Mouse (Mus musculus) lung, postnatal 0 days (tissue): ENCODE results near the gene Agr2. TPM values are rescaled to one million over a fixed set of nuclear protein-coding genes. Genes with fewer than 3 reads are reported as not detected.

Experiments used
- ATAC-seq: fragments of 200-750 bp; cut with Nextera tagmentation; 2 replicates; pipeline ENCODE4 v1.8.0; 2017; ENCODE audit warnings: moderate library complexity
- DNase-seq: peaks from one replicate; pipeline ENCODE4 v3.0.0-alpha.2; 2016; ENCODE audit warnings: low spot score
- H3K27ac ChIP-seq: fragments of 300-500 bp; sonication (generic); 2 replicates; pipeline ENCODE4 v1.5.1; 2014; ENCODE audit warnings: antibody characterized with exemption, mild to moderate bottlenecking, low read length, mixed read lengths
- H3K27me3 ChIP-seq: fragments of 300-500 bp; sonication (generic); replicated peaks from 2 replicates; pipeline ENCODE4 v1.6.1; 2014; ENCODE audit warnings: low read length, mixed read lengths; ENCODE audit not compliant: insufficient read depth
- H3K36me3 ChIP-seq: fragments of 300-500 bp; sonication (generic); 2 replicates; pipeline ENCODE4 v1.6.1; 2014; ENCODE audit warnings: low read length, mixed read lengths; ENCODE audit not compliant: insufficient read depth
- H3K4me1 ChIP-seq: fragments of 300-500 bp; sonication (generic); 2 replicates; pipeline ENCODE4 v1.6.1; 2014; ENCODE audit warnings: antibody characterized with exemption, low read depth, low read length, mixed read lengths; ENCODE audit not compliant: insufficient read depth
- H3K4me2 ChIP-seq: fragments of 300-500 bp; sonication (generic); replicated peaks from 2 replicates; pipeline ENCODE4 v1.6.1; 2014; ENCODE audit warnings: low read depth, mild to moderate bottlenecking, low read length, moderate library complexity, mixed read lengths
- H3K4me3 ChIP-seq: fragments of 300-500 bp; sonication (generic); 2 replicates; pipeline ENCODE4 v1.5.1; 2014; ENCODE audit warnings: low read depth, low read length
- H3K9ac ChIP-seq: fragments of 300-500 bp; sonication (generic); replicated peaks from 2 replicates; pipeline ENCODE4 v1.6.1; 2014; ENCODE audit warnings: low read depth, mild to moderate bottlenecking
- H3K9me3 ChIP-seq: fragments of 300-500 bp; sonication (generic); 2 replicates; pipeline ENCODE4 v1.6.1; 2016; ENCODE audit warnings: low read length, mixed read lengths
- CTCF ChIP-seq: IDR thresholded peaks from 2 replicates; pipeline ENCODE4 v1.5.1; 2016; ENCODE audit warnings: antibody characterized with exemption, mild to moderate bottlenecking
- EP300 ChIP-seq: IDR thresholded peaks from 2 replicates; pipeline ENCODE4 v1.6.1; 2016; ENCODE audit warnings: antibody characterized with exemption, mild to moderate bottlenecking, control low read depth
- WGBS: fragments of 180-500 bp; shearing (Covaris S2); extraction: QIAGEN DNeasy Blood & Tissue Kit; methylation state at CpG from one replicate; pipeline ENCODE4 v1.1.7; 2014; 5-methylcytosine and 5-hydroxymethylcytosine counted together
- polyA plus RNA-seq: library from polyadenylated mRNA; unstranded; fragments of >200 nt; fragmentation: Nextera tagmentation; extraction: Ambion mirVana; gene quantifications from 2 replicates; pipeline ENCODE4 v1.2.1, GENCODE M21; 2015

Gene Agr2
- polyA plus RNA-seq, 1 experiment from 2014 or later, result 5.8 TPM

- DNase-seq, result no peak
- Histone ChIP-seq H3K36me3 (no peaks in the 10 kb centered on the region), H3K9me3 (no peaks in the 10 kb centered on the region), H3K9ac (no peak overlapping the region), H3K4me3 (no peak overlapping the region), H3K4me2 (no peak overlapping the region), H3K27ac (no peak overlapping the region), H3K27me3 (no peaks in the 10 kb centered on the region), H3K4me1 (no peaks in the 10 kb centered on the region)
- ATAC-seq, result no peak
- no peak for TF ChIP-seq CTCF
- TF ChIP-seq EP300, result no peak
- 50% methylated on average over 6 of the region's 6 CpGs for WGBS
These were observed 15.0 kb upstream of the Agr2 start for GRCm38 (mm10) chr12:35977633-35978246.

- Histone ChIP-seq H3K36me3 (no peaks in the 10 kb centered on the region), H3K9me3 (no peaks in the 10 kb centered on the region), H3K4me1 (no peaks in the 10 kb centered on the region), H3K27me3 (no peaks in the 10 kb centered on the region), H3K4me2 (no peak overlapping the region), H3K9ac (no peak overlapping the region), H3K4me3 (no peak overlapping the region), H3K27ac (no peak overlapping the region)
- DNase-seq (no peak), ATAC-seq (peak; percentile 28; the same call in 1 of the 2 replicates)
- 39% methylated on average over 5 of the region's 5 CpGs for WGBS
- TF ChIP-seq EP300 (no peak), CTCF (no peak)
These were observed 13.1 kb upstream of the Agr2 start for GRCm38 (mm10) chr12:35979625-35980024.

GRCm38 (mm10) chr12:35981732-35982360, 10.9 kb upstream of the Agr2 start:
- TF ChIP-seq CTCF, result no peak
- peak; percentile 74 for TF ChIP-seq EP300
- Histone ChIP-seq H3K4me1 (no peaks in the 10 kb centered on the region), H3K4me2 (no peak overlapping the region), H3K9me3 (no peaks in the 10 kb centered on the region), H3K4me3 (no peak overlapping the region), H3K27ac (no peak overlapping the region), H3K9ac (no peak overlapping the region), H3K27me3 (no peaks in the 10 kb centered on the region), H3K36me3 (no peaks in the 10 kb centered on the region)
- ATAC-seq (peak; percentile 94), DNase-seq (peak; percentile 74)
- 19% methylated on average over 6 of the region's 6 CpGs for WGBS

GRCm38 (mm10) chr12:35983472-35983871, 9.2 kb upstream of the Agr2 start:
- DNase-seq (peak; percentile 27), ATAC-seq (no peak)
- no peak overlapping the region for H3K4me2 ChIP-seq
- no peaks in the 10 kb centered on the region for H3K36me3 ChIP-seq
- H3K4me3 ChIP-seq, result no peak overlapping the region
- H3K27ac ChIP-seq, result no peak overlapping the region
- H3K27me3 ChIP-seq, result no peaks in the 10 kb centered on the region
- WGBS, result 88% methylated on average over 9 of the region's 9 CpGs
- TF ChIP-seq CTCF (no peak), EP300 (no peak)
- no peaks in the 10 kb centered on the region for H3K4me1 ChIP-seq
- H3K9ac ChIP-seq, result no peak overlapping the region
- H3K9me3 ChIP-seq, result no peaks in the 10 kb centered on the region

- no peak overlapping the region for H3K27ac ChIP-seq
- no peak overlapping the region for H3K4me3 ChIP-seq
- no peak overlapping the region for H3K9ac ChIP-seq
- TF ChIP-seq CTCF (no peak), EP300 (no peak)
- no peaks in the 10 kb centered on the region for H3K36me3 ChIP-seq
- 86% methylated on average over 5 of the region's 5 CpGs for WGBS
- ATAC-seq, result no peak
- H3K9me3 ChIP-seq, result no peaks in the 10 kb centered on the region
- no peaks in the 10 kb centered on the region for H3K4me1 ChIP-seq
- no peak for DNase-seq
- no peak overlapping the region for H3K4me2 ChIP-seq
- no peaks in the 10 kb centered on the region for H3K27me3 ChIP-seq
These were observed 8.0 kb upstream of the Agr2 start for GRCm38 (mm10) chr12:35984743-35985142.

GRCm38 (mm10) chr12:35993583-35993982, 876 bp downstream of the Agr2 start:
- no peak overlapping the region for H3K27ac ChIP-seq
- no peaks in the 10 kb centered on the region for H3K36me3 ChIP-seq
- no peak overlapping the region for H3K4me2 ChIP-seq
- no peak overlapping the region for H3K9ac ChIP-seq
- H3K4me3 ChIP-seq, result no peak overlapping the region
- TF ChIP-seq EP300 (no peak), CTCF (no peak)
- no peaks in the 10 kb centered on the region for H3K9me3 ChIP-seq
- H3K4me1 ChIP-seq, result no peaks in the 10 kb centered on the region
- WGBS, result 53% methylated on average over 3 of the region's 3 CpGs
- DNase-seq (no peak), ATAC-seq (no peak)
- no peaks in the 10 kb centered on the region for H3K27me3 ChIP-seq
